Comparison of ENCODE assay signal across 20 mouse cellular contexts in genomic region chr1:43496051-43496450, GRCm38 (mm10).
"Had no signal": no experiment of that assay in that cellular context is flagged by ENCODE, and none has a peak within 500 bp of the region (broad histone marks: within the 10 kb centered on the region; RNA-seq: fewer than 3 reads in every experiment).

No protein-coding gene starts in this region.

- H3K4me2 ChIP-seq: liver, embryonic 15.5 days; lung, embryonic 15.5 days; midbrain, embryonic 12.5 days; neural tube, embryonic 13.5 days; neural tube, embryonic 15.5 days had no signal

- DNase-seq: liver, postnatal 0 days; lung, adult 2 months; lung, postnatal 4 days; midbrain, embryonic 14.5 days; retina, postnatal 1 day; right cerebral cortex, adult 18-20 months; right cerebral cortex, postnatal 25 days; right cerebral cortex, postnatal 4 days; spleen, adult 18-20 months; thymus, adult 18-20 months; thymus, postnatal 36 days had no signal

- H3K9me3 ChIP-seq: liver, embryonic 15.5 days; lung, embryonic 15.5 days; midbrain, embryonic 10.5 days; midbrain, embryonic 12.5 days; neural tube, embryonic 13.5 days; neural tube, embryonic 15.5 days had no signal

- H3K27ac ChIP-seq: liver, embryonic 15.5 days; lung, embryonic 15.5 days; midbrain, embryonic 10.5 days; midbrain, embryonic 12.5 days; neural tube, embryonic 13.5 days; neural tube, embryonic 15.5 days had no signal

- H3K4me1 ChIP-seq: midbrain, embryonic 12.5 days had no signal

- H3K36me3 ChIP-seq: liver, embryonic 15.5 days; lung, embryonic 15.5 days; midbrain, embryonic 12.5 days; neural tube, embryonic 13.5 days; neural tube, embryonic 15.5 days had no signal

- H3K4me3 ChIP-seq: liver, embryonic 15.5 days; lung, embryonic 15.5 days; midbrain, embryonic 10.5 days; midbrain, embryonic 12.5 days; myocyte; neural tube, embryonic 13.5 days; neural tube, embryonic 15.5 days had no signal

- H3K9ac ChIP-seq: liver, embryonic 15.5 days; liver, postnatal 0 days; lung, embryonic 15.5 days; midbrain, embryonic 12.5 days; neural tube, embryonic 13.5 days; neural tube, embryonic 15.5 days had no signal

- H3K27me3 ChIP-seq: liver, embryonic 15.5 days; lung, embryonic 15.5 days; neural tube, embryonic 13.5 days; neural tube, embryonic 15.5 days had no signal

- ATAC-seq: liver, postnatal 0 days; lung, postnatal 0 days; midbrain, embryonic 16.5 days had no signal
